Mouse (Mus musculus) MEL (cell line): ENCODE measurements around the gene Rpl38. TPM values are rescaled to one million over a fixed set of nuclear protein-coding genes. Genes with fewer than 3 reads are reported as not detected.

Experiments used
- DNase-seq: peaks from one replicate; pipeline ENCODE4 v3.0.0; 2011; ENCODE audit warnings: low read depth, low spot score
- H3K27ac ChIP-seq: 2 replicates; pipeline ENCODE4 v1.5.1; 2012; ENCODE audit warnings: low read depth, mild to moderate bottlenecking, control low read depth, low read length, moderate library complexity; ENCODE audit not compliant: control insufficient read depth
- H3K27me3 ChIP-seq, 2 experiments: fragments of 150-350 bp in 1 of 2; sonication (generic) in 1 of 2; 2 replicates each; pipeline ENCODE4 v1.6.1; 2012; ENCODE audit warnings: low read length in 2 of 2, mild to moderate bottlenecking in 2 of 2, improper control_type of control experiment in 1 of 2, moderate library complexity in 1 of 2; ENCODE audit not compliant: insufficient read depth in 2 of 2, control insufficient read depth in 1 of 2
- H3K36me3 ChIP-seq, 2 experiments: 2 replicates each; pipeline ENCODE4 v1.6.1; 2012 to 2014; ENCODE audit warnings: low read length in 2 of 2, improper control_type of control experiment in 1 of 2, inconsistent platforms in 1 of 2, mild to moderate bottlenecking in 1 of 2; ENCODE audit not compliant: insufficient read depth in 2 of 2, control insufficient read depth in 1 of 2
- H3K4me1 ChIP-seq, 2 experiments: fragments of 150-350 bp in 1 of 2; sonication (generic) in 1 of 2; 2 replicates each; pipeline ENCODE4 v1.6.1; 2012; ENCODE audit warnings: low read length in 2 of 2, improper control_type of control experiment in 1 of 2, mild to moderate bottlenecking in 1 of 2; ENCODE audit not compliant: insufficient read depth in 2 of 2, control insufficient read depth in 1 of 2
- H3K4me3 ChIP-seq, 2 experiments: fragments of 150-350 bp in 1 of 2; sonication (generic) in 1 of 2; 2 replicates each; pipeline ENCODE4 v1.5.1; 2012; ENCODE audit warnings: low read depth in 2 of 2, low read length in 2 of 2, mild to moderate bottlenecking in 2 of 2, moderate library complexity in 2 of 2, control low read depth in 1 of 2, improper control_type of control experiment in 1 of 2; ENCODE audit not compliant: control insufficient read depth in 1 of 2, insufficient read depth in 1 of 2
- H3K79me2 ChIP-seq: 2 replicates; pipeline ENCODE4 v1.6.1; 2012; ENCODE audit warnings: mild to moderate bottlenecking, low read length, moderate library complexity; ENCODE audit not compliant: control insufficient read depth, poor library complexity, insufficient read depth
- H3K9ac ChIP-seq: 2 replicates; pipeline ENCODE4 v1.6.1; 2012; ENCODE audit warnings: low read depth, mild to moderate bottlenecking, control low read depth, low read length, moderate library complexity; ENCODE audit not compliant: control insufficient read depth, poor library complexity, severe bottlenecking
- H3K9me3 ChIP-seq: fragments of 150-350 bp; sonication (generic); replicated peaks from 2 replicates; pipeline ENCODE4 v1.6.1; 2012; ENCODE audit warnings: mild to moderate bottlenecking, low read length, improper control_type of control experiment, moderate library complexity; ENCODE audit not compliant: insufficient read depth
- CHD1 ChIP-seq: IDR thresholded peaks from 2 replicates; pipeline ENCODE4 v1.6.1; 2012; ENCODE audit warnings: low read depth, mild to moderate bottlenecking, inconsistent platforms, low read length, improper control_type of control experiment
- CHD2 ChIP-seq: IDR thresholded peaks from 2 replicates; pipeline ENCODE4 v1.6.1; 2011; ENCODE audit warnings: low read length, improper control_type of control experiment
- E2F4 ChIP-seq: IDR thresholded peaks from 2 replicates; pipeline ENCODE4 v1.6.1; 2011; ENCODE audit warnings: low read depth, low read length, improper control_type of control experiment, borderline replicate concordance
- ELF1 ChIP-seq: IDR thresholded peaks from 2 replicates; pipeline ENCODE4 v1.6.1; 2014; ENCODE audit warnings: low read depth, mild to moderate bottlenecking, inconsistent platforms, low read length, improper control_type of control experiment, moderate library complexity
- ETS1 ChIP-seq: IDR thresholded peaks from 2 replicates; pipeline ENCODE4 v1.6.1; 2012; ENCODE audit warnings: low read depth, mild to moderate bottlenecking, inconsistent platforms, low read length, improper control_type of control experiment, moderate library complexity
- GABPA ChIP-seq: IDR thresholded peaks from 2 replicates; pipeline ENCODE4 v1.6.1; 2012; ENCODE audit warnings: low read depth, mild to moderate bottlenecking, inconsistent platforms, low read length, improper control_type of control experiment, moderate library complexity
- GATA1 ChIP-seq: IDR thresholded peaks from 2 replicates; pipeline ENCODE4 v1.6.1; 2011; ENCODE audit warnings: low read depth, low read length, improper control_type of control experiment
- MAFK ChIP-seq: IDR thresholded peaks from 2 replicates; pipeline ENCODE4 v1.6.1; 2011; ENCODE audit warnings: low read depth, mild to moderate bottlenecking, low read length, improper control_type of control experiment, borderline replicate concordance
- MAX ChIP-seq: IDR thresholded peaks from 2 replicates; pipeline ENCODE4 v1.6.1; 2011; ENCODE audit warnings: low read length, improper control_type of control experiment
- MAZ ChIP-seq: IDR thresholded peaks from 2 replicates; pipeline ENCODE4 v1.6.1; 2012; ENCODE audit warnings: low read depth, mild to moderate bottlenecking, inconsistent platforms, low read length, improper control_type of control experiment
- MXI1 ChIP-seq: IDR thresholded peaks from 2 replicates; pipeline ENCODE4 v1.6.1; 2011; ENCODE audit warnings: mild to moderate bottlenecking, low read depth, low read length, improper control_type of control experiment
- NELFE ChIP-seq: IDR thresholded peaks from 2 replicates; pipeline ENCODE4 v1.6.1; 2011; ENCODE audit warnings: low read depth, low read length, improper control_type of control experiment
- NRF1 ChIP-seq: IDR thresholded peaks from 2 replicates; pipeline ENCODE4 v1.6.1; 2014; ENCODE audit warnings: low read depth, mild to moderate bottlenecking, inconsistent platforms, low read length, improper control_type of control experiment, moderate library complexity; ENCODE audit not compliant: poor library complexity, insufficient read depth, severe bottlenecking
- POLR2A ChIP-seq, 2 experiments: IDR thresholded peaks; 2 replicates each; pipeline ENCODE4 v1.6.1; 2011 to 2012; ENCODE audit warnings: low read length in 2 of 2, mild to moderate bottlenecking in 2 of 2, control low read depth in 1 of 2, improper control_type of control experiment in 1 of 2, low read depth in 1 of 2, moderate library complexity in 1 of 2; ENCODE audit not compliant: control insufficient read depth in 1 of 2, insufficient read depth in 1 of 2, poor library complexity in 1 of 2
- POLR2AphosphoS2 ChIP-seq: IDR thresholded peaks from 2 replicates; pipeline ENCODE4 v1.6.1; 2011; ENCODE audit warnings: low read length, improper control_type of control experiment
- RAD21 ChIP-seq: IDR thresholded peaks from 2 replicates; pipeline ENCODE4 v1.6.1; 2011; ENCODE audit warnings: mild to moderate bottlenecking, low read depth, low read length, improper control_type of control experiment
- SIN3A ChIP-seq: IDR thresholded peaks from 2 replicates; pipeline ENCODE4 v1.6.1; 2012; ENCODE audit warnings: low read length, improper control_type of control experiment, inconsistent platforms
- TBP ChIP-seq: IDR thresholded peaks from 2 replicates; pipeline ENCODE4 v1.8.0; 2011; ENCODE audit warnings: low read depth, low read length, improper control_type of control experiment
- UBTF ChIP-seq: IDR thresholded peaks from 2 replicates; pipeline ENCODE4 v1.6.1; 2012; ENCODE audit warnings: low read depth, mild to moderate bottlenecking, inconsistent platforms, low read length, improper control_type of control experiment, moderate library complexity, borderline replicate concordance; ENCODE audit not compliant: insufficient read depth
- ZC3H11A ChIP-seq: IDR thresholded peaks from 2 replicates; pipeline ENCODE4 v1.6.1; 2012; ENCODE audit warnings: low read depth, mild to moderate bottlenecking, inconsistent platforms, low read length, improper control_type of control experiment
- ZMIZ1 ChIP-seq: IDR thresholded peaks from 2 replicates; pipeline ENCODE4 v1.6.1; 2012; ENCODE audit warnings: low read depth, mild to moderate bottlenecking, inconsistent platforms, low read length, improper control_type of control experiment, moderate library complexity
- polyA plus RNA-seq, 2 experiments: library from polyadenylated mRNA; stranded (reverse) in 1 of 2; unstranded in 1 of 2; fragments of >175 nt in 1 of 2; fragments of >200 nt in 1 of 2; gene quantifications; 2 replicates each; pipeline versions ENCODE4 v1.2.1 to v1.2.4; 2012; ENCODE audit warnings: low replicate concordance in 2 of 2, low read depth in 1 of 2; ENCODE audit not compliant: insufficient read length in 2 of 2, insufficient read depth in 1 of 2, missing spikeins in 1 of 2
- total RNA-seq: library from RNA; depleted of rRNA; stranded (reverse); fragments of 300-350 nt; gene quantifications from 2 replicates; pipeline ENCODE4 v1.2.3, GENCODE M21; 2012

The Rpl38 gene
- total and polyA plus RNA-seq, 3 experiments: 851 to 5,142 (median 1,236) TPM

- H3K27me3 ChIP-seq: no peaks in the 10 kb centered on the region
- DNase-seq: peak; percentile 37
- H3K4me1 ChIP-seq: peaks cover 8 to 10% of the 10 kb centered on the region in 2 experiments; a peak in 3 of 4 replicates
- H3K36me3 ChIP-seq: peaks cover 3 to 4% of the 10 kb centered on the region in 2 experiments
- no peak overlapping the region for H3K9ac ChIP-seq
- H3K4me3 ChIP-seq: no peak overlapping the region
- peaks cover 19% of the 10 kb centered on the region for H3K79me2 ChIP-seq
- H3K27ac ChIP-seq: no peak overlapping the region
- no peak for TF ChIP-seq MAX
- 0 out of 2 replicates have a peak, but pooled peaks have one; percentile 6 for TF ChIP-seq ETS1
- H3K9me3 ChIP-seq: no peaks in the 10 kb centered on the region
Observed at GRCm38 (mm10) chr11:114665463-114665862, 2.9 kb upstream of the Rpl38 start.

DNA sequence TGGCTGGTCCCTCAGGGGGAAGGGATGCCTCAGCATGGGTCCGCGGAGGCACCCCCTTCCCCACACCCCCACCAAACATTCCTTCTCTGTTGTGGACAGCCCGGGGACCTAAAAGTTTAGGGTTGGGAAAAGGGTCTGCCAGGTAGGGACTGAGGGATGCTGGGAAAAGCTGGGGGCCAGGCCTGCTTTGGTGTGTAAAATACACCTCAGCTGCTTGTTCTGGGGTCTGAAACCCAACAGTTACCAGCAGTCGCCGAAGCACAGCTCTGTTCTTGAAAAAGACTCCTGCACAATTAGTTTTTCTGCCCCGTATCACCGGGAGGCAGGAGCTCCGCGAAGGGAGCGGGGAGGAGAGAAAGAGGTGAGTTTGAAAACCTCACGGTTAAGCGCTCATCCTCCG lies 1.5 kb upstream of the Rpl38 start:
- peaks cover 8 to 16% of the 10 kb centered on the region in 2 experiments; a peak in 3 of 4 replicates for H3K4me1 ChIP-seq
- H3K4me3 ChIP-seq: peak overlapping the region; percentile 50 to 65
- H3K36me3 ChIP-seq: peaks cover 12 to 14% of the 10 kb centered on the region in 2 experiments
- no peaks in the 10 kb centered on the region for H3K9me3 ChIP-seq
- no peaks in the 10 kb centered on the region for H3K27me3 ChIP-seq
- peaks cover 26% of the 10 kb centered on the region for H3K79me2 ChIP-seq
- peak overlapping the region; percentile 83 for H3K27ac ChIP-seq
- peak overlapping the region; percentile 75 for H3K9ac ChIP-seq
- no peak; a peak in 1 of 4 replicates for TF ChIP-seq POLR2A (IDR thresholded peaks at IDR 0.05; ENCODE audit: control insufficient read depth in 1 of 2, insufficient read depth in 1 of 2, low read depth in 1 of 2, low read length in 2 of 2, poor library complexity in 1 of 2)
- TF ChIP-seq CHD2: 0 out of 2 replicates have a peak, but pooled peaks have one; percentile 13
- no peak for TF ChIP-seq GABPA
- no peak for TF ChIP-seq ZC3H11A
- no peak for TF ChIP-seq RAD21
- TF ChIP-seq UBTF: no peak
- no peak for TF ChIP-seq MAFK
- no peak for TF ChIP-seq GATA1
- TF ChIP-seq NELFE: no peak
- TF ChIP-seq SIN3A: no peak
- no peak for TF ChIP-seq ELF1
- peak; percentile 49; the same call in 1 of the 2 replicates for TF ChIP-seq CHD1
- DNase-seq: no peak

DNA sequence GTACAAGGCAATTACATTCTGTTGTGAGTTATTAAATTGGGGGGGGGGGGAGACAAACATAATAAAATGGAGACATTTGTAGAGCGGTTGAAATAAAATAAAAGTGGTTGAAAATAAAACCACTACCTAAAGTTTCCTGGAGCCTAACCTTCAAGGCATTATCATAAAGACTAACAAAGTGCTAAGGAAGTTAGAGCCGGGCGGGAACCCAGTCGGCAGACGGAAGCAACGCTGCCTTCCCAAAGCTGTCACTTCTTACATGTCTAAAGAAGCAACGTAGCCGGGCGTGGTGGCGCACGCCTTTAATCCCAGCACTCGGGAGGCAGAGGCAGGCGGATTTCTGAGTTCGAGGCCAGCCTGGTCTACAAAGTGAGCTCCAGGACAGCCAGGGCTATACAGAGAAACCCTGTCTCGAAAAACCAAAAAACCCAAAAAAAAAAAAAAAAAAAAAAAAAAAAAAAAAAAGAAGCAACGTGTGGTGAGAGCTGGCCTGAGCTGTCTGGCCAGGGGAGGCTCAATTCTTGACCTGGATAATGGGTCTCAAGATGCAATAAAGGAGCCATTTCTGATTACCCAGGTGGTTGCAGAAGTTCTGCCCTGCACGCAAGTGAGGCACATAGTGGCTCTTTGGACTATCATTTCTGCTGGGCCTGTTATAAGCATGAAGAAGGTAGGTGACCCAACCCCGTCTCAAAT lies 940 bp upstream of the Rpl38 start:
- H3K27me3 ChIP-seq: no peaks in the 10 kb centered on the region
- H3K4me1 ChIP-seq: peaks cover 8 to 16% of the 10 kb centered on the region in 2 experiments; a peak in 3 of 4 replicates
- no peaks in the 10 kb centered on the region for H3K9me3 ChIP-seq
- peak; percentile 91 for DNase-seq
- H3K36me3 ChIP-seq: peaks cover 12 to 14% of the 10 kb centered on the region in 2 experiments
- H3K4me3 ChIP-seq: peak overlapping the region; percentile 42 to 65
- H3K27ac ChIP-seq: peak overlapping the region; percentile 87
- H3K9ac ChIP-seq: peak overlapping the region; percentile 59
- peak; percentile 58 for TF ChIP-seq MXI1
- TF ChIP-seq NRF1: no peak
- peak; percentile 78; the same call in 1 of the 2 replicates for TF ChIP-seq E2F4
- no peak; the same call in 1 of the 2 replicates for TF ChIP-seq POLR2AphosphoS2
- TF ChIP-seq MAZ: peak; percentile 66; the same call in 1 of the 2 replicates
- TF ChIP-seq NELFE: peak; percentile 35; the same call in 1 of the 2 replicates
- TF ChIP-seq SIN3A: peak; percentile 68
- TF ChIP-seq ZMIZ1: no peak
- TF ChIP-seq MAX: no peak; the same call in 1 of the 2 replicates
- peak; percentile 55; the same call in 1 of the 2 replicates for TF ChIP-seq TBP
- TF ChIP-seq POLR2A (IDR thresholded peaks at IDR 0.05; ENCODE audit: control insufficient read depth in 1 of 2, insufficient read depth in 1 of 2, low read depth in 1 of 2, low read length in 2 of 2, poor library complexity in 1 of 2): peak; percentile 52 to 80; a peak in 3 of 4 replicates
- 0 out of 2 replicates have a peak, but pooled peaks have one; percentile 27 for TF ChIP-seq ETS1
- peaks cover 26% of the 10 kb centered on the region for H3K79me2 ChIP-seq
